In genomic region chr16:23099632-23100031, GRCm38 (mm10) we compare ENCODE assay signal across 8 mouse cellular contexts. TPM values are rescaled to one million over a fixed set of nuclear protein-coding genes. Genes with fewer than 3 reads are reported as not detected.
DNase-seq lines count a peak whose midpoint lies in the region; ATAC-seq and TF ChIP-seq lines count a peak whose summit lies in the region.
"Had no signal": no experiment of that assay in that cellular context is flagged by ENCODE, and none has a peak within 500 bp of the region (broad histone marks: within the 10 kb centered on the region; RNA-seq: fewer than 3 reads in every experiment).

No protein-coding gene starts in this region.

- ATAC-seq in lung, postnatal 0 days, result no peak
- no peak for ATAC-seq in forebrain, embryonic 15.5 days (replicated peaks)
- no peak for ATAC-seq in liver, embryonic 13.5 days (ENCODE audit: low read depth)
- ATAC-seq in stomach, postnatal 0 days (ENCODE audit: low FRiP score, low TSS enrichment), result no peak

- peaks cover 3% of the 10 kb centered on the region; the same call in 1 of the 2 replicates for H3K4me1 ChIP-seq in lung, postnatal 0 days (ENCODE audit: insufficient read depth, low read depth, low read length)
- peaks cover 8% of the 10 kb centered on the region for H3K4me1 ChIP-seq in lung, adult 2 months (ENCODE audit: control insufficient read depth, insufficient read depth, low read length)
- peaks cover 13% of the 10 kb centered on the region for H3K4me1 ChIP-seq in forebrain, embryonic 15.5 days
- H3K4me1 ChIP-seq in liver, embryonic 13.5 days (replicated peaks), result peaks cover 33% of the 10 kb centered on the region
- H3K4me1 ChIP-seq in stomach, postnatal 0 days (replicated peaks; ENCODE audit: control insufficient read depth, insufficient read depth), result peaks cover 5% of the 10 kb centered on the region; the same call in 1 of the 2 replicates

- H3K9me3 ChIP-seq in lung, postnatal 0 days (ENCODE audit: low read length), result no peaks in the 10 kb centered on the region
- no peaks in the 10 kb centered on the region for H3K9me3 ChIP-seq in forebrain, embryonic 15.5 days
- no peaks in the 10 kb centered on the region for H3K9me3 ChIP-seq in liver, embryonic 13.5 days (replicated peaks)
- no peaks in the 10 kb centered on the region for H3K9me3 ChIP-seq in stomach, postnatal 0 days (ENCODE audit: control insufficient read depth, low read length)

- WGBS in lung, postnatal 0 days, result 20% methylated on average over 12 of the region's 12 CpGs
- 35% methylated on average over 12 of the region's 12 CpGs for WGBS in lung, adult 2 months
- 6% methylated on average over 12 of the region's 12 CpGs for WGBS in forebrain, embryonic 15.5 days
- WGBS in liver, embryonic 13.5 days (ENCODE audit: insufficient replicate concordance), result 31% methylated on average over 12 of the region's 12 CpGs
- 17% methylated on average over 12 of the region's 12 CpGs for WGBS in stomach, postnatal 0 days

- no peak for TF ChIP-seq CTCF in lung, postnatal 0 days (IDR thresholded peaks at IDR 0.05)
- no peak for TF ChIP-seq CTCF in lung, adult 2 months (IDR thresholded peaks at IDR 0.05; ENCODE audit: insufficient read depth, low read length)
- TF ChIP-seq CTCF in stomach, postnatal 0 days (IDR thresholded peaks at IDR 0.05; ENCODE audit: low read depth), result no peak

- peak overlapping the region; percentile 27 for H3K4me3 ChIP-seq in lung, postnatal 0 days (ENCODE audit: low read depth, low read length)
- no peak overlapping the region for H3K4me3 ChIP-seq in lung, adult 2 months (replicated peaks; ENCODE audit: extremely low read depth, low read depth, low read length)
- peak overlapping the region; percentile 26 for H3K4me3 ChIP-seq in forebrain, embryonic 15.5 days
- peak overlapping the region; percentile 36 for H3K4me3 ChIP-seq in liver, embryonic 13.5 days (replicated peaks)
- peak overlapping the region; percentile 31 for H3K4me3 ChIP-seq in stomach, postnatal 0 days (ENCODE audit: low read depth, low read length)

- no peak overlapping the region for H3K9ac ChIP-seq in lung, postnatal 0 days (replicated peaks; ENCODE audit: low read depth)
- H3K9ac ChIP-seq in forebrain, embryonic 15.5 days (replicated peaks), result peak overlapping the region; percentile 44
- H3K9ac ChIP-seq in liver, embryonic 13.5 days, result no peak overlapping the region
- no peak overlapping the region; the same call in 1 of the 2 replicates for H3K9ac ChIP-seq in stomach, postnatal 0 days (ENCODE audit: low read length)

- H3K27ac ChIP-seq in lung, postnatal 0 days (ENCODE audit: low read length), result no peak overlapping the region
- H3K27ac ChIP-seq in forebrain, embryonic 15.5 days (replicated peaks), result no peak overlapping the region
- no peak overlapping the region for H3K27ac ChIP-seq in liver, embryonic 13.5 days
- no peak overlapping the region for H3K27ac ChIP-seq in stomach, postnatal 0 days (replicated peaks)

- H3K27me3 ChIP-seq in lung, postnatal 0 days (replicated peaks; ENCODE audit: insufficient read depth, low read length), result no peaks in the 10 kb centered on the region
- 0 out of 2 replicates have a peak, but pooled peaks cover 3% of the 10 kb centered on the region for H3K27me3 ChIP-seq in forebrain, embryonic 15.5 days
- peaks cover 10% of the 10 kb centered on the region; the same call in 1 of the 2 replicates for H3K27me3 ChIP-seq in liver, embryonic 13.5 days
- H3K27me3 ChIP-seq in stomach, postnatal 0 days (ENCODE audit: control insufficient read depth, insufficient read depth, low read length), result no peaks in the 10 kb centered on the region

- DNase-seq in lung, postnatal 0 days (ENCODE audit: low spot score), result no peak
- DNase-seq in lung, adult 2 months, result no peak
- DNase-seq in liver, embryonic 13.5 days, result no peak
- DNase-seq in stomach, postnatal 0 days (ENCODE audit: low spot score), result no peak
- DNase-seq in gastrocnemius, postnatal 14 days, result no peak
- DNase-seq in layer of hippocampus, postnatal 36 days, result no peak
- DNase-seq: thymus, postnatal 36 days had no signal

- intact Hi-C loops in gastrocnemius, postnatal 14 days (cut with DNase I; ENCODE audit: low total_unique reads), result no loop called here

- no peak for TF ChIP-seq EP300 in lung, postnatal 0 days (IDR thresholded peaks at IDR 0.05)
- no peak for TF ChIP-seq EP300 in stomach, postnatal 0 days (optimal IDR thresholded peaks at IDR 0.05)

- no peaks in the 10 kb centered on the region for H3K36me3 ChIP-seq in lung, postnatal 0 days (ENCODE audit: insufficient read depth, low read length)
- H3K36me3 ChIP-seq in forebrain, embryonic 15.5 days, result no peaks in the 10 kb centered on the region
- no peaks in the 10 kb centered on the region for H3K36me3 ChIP-seq in liver, embryonic 13.5 days
- no peaks in the 10 kb centered on the region for H3K36me3 ChIP-seq in stomach, postnatal 0 days (ENCODE audit: control insufficient read depth, insufficient read depth, low read length)

- no peak for TF ChIP-seq POLR2A in lung, adult 2 months (IDR thresholded peaks at IDR 0.05; ENCODE audit: borderline replicate concordance, extremely low read depth, low read depth, low read length)

- H3K4me2 ChIP-seq in lung, postnatal 0 days (replicated peaks; ENCODE audit: low read depth, low read length), result peak overlapping the region; percentile 52
- H3K4me2 ChIP-seq in forebrain, embryonic 15.5 days (replicated peaks), result peak overlapping the region; percentile 43
- peak overlapping the region; percentile 59 for H3K4me2 ChIP-seq in liver, embryonic 13.5 days
- peak overlapping the region; percentile 63 for H3K4me2 ChIP-seq in stomach, postnatal 0 days (replicated peaks; ENCODE audit: low read depth)

RNA-seq across cellular contexts. Expression of gene Eif4a2, which starts 7.6 kb away (rescaled TPM):
- polyA plus RNA-seq in lung, postnatal 0 days (2015; fragmentation: Nextera tagmentation; extraction: Ambion mirVana), result 144 and 177 TPM in 2 replicates
- 71.3 and 141 TPM in 2 replicates for polyA plus RNA-seq in lung, adult 2 months (2012; rRNA removed)
- 338 and 359 TPM in 2 replicates for polyA plus RNA-seq in forebrain, embryonic 15.5 days (2015; fragmentation: Nextera tagmentation; extraction: Ambion mirVana)
- 75.2 and 94.5 TPM in 2 replicates for polyA plus RNA-seq in liver, embryonic 13.5 days (2015; fragmentation: Nextera tagmentation; extraction: Ambion mirVana)
- polyA plus RNA-seq in stomach, postnatal 0 days (2015; fragmentation: Nextera tagmentation; extraction: Ambion mirVana), result 99.0 and 107 TPM in 2 replicates
- 100 to 1,000 TPM; 294 to 336 TPM for total RNA-seq in gastrocnemius, postnatal 14 days (2021)
- total RNA-seq in layer of hippocampus, postnatal 36 days (2021), result 100 to 1,000 TPM; 900 to 999 TPM

RNA-seq across cellular contexts. Expression of gene Rfc4, which starts 27.9 kb away (rescaled TPM):
- 19.0 and 21.4 TPM in 2 replicates for polyA plus RNA-seq in lung, postnatal 0 days (2015; fragmentation: Nextera tagmentation; extraction: Ambion mirVana)
- 0.15 and 0.57 TPM in 2 replicates for polyA plus RNA-seq in lung, adult 2 months (2012; rRNA removed)
- polyA plus RNA-seq in forebrain, embryonic 15.5 days (2015; fragmentation: Nextera tagmentation; extraction: Ambion mirVana), result 71.7 and 87.2 TPM in 2 replicates
- 199 and 218 TPM in 2 replicates for polyA plus RNA-seq in liver, embryonic 13.5 days (2015; fragmentation: Nextera tagmentation; extraction: Ambion mirVana)
- 35.9 and 38.0 TPM in 2 replicates for polyA plus RNA-seq in stomach, postnatal 0 days (2015; fragmentation: Nextera tagmentation; extraction: Ambion mirVana)
- 1 to 10 TPM; 6.1 to 6.5 TPM for total RNA-seq in gastrocnemius, postnatal 14 days (2021)
- 1 to 10 TPM; 3.3 to 4.2 TPM for total RNA-seq in layer of hippocampus, postnatal 36 days (2021)

RNA-seq across cellular contexts. Expression of gene Kng1, which starts 42.0 kb away (rescaled TPM):
- polyA plus RNA-seq in lung, postnatal 0 days (2015; fragmentation: Nextera tagmentation; extraction: Ambion mirVana), result 0.47 and 0.74 TPM in 2 replicates
- 0.12 and 0.14 TPM in 2 replicates for polyA plus RNA-seq in lung, adult 2 months (2012; rRNA removed)
- polyA plus RNA-seq in forebrain, embryonic 15.5 days (2015; fragmentation: Nextera tagmentation; extraction: Ambion mirVana), result 0.80 TPM in 1 of 2 replicates, not detected in the other
- 274 and 287 TPM in 2 replicates for polyA plus RNA-seq in liver, embryonic 13.5 days (2015; fragmentation: Nextera tagmentation; extraction: Ambion mirVana)
- 4.3 and 10.5 TPM in 2 replicates for polyA plus RNA-seq in stomach, postnatal 0 days (2015; fragmentation: Nextera tagmentation; extraction: Ambion mirVana)
- total RNA-seq in gastrocnemius, postnatal 14 days (2021), result not detected
- not detected for total RNA-seq in layer of hippocampus, postnatal 36 days (2021)

RNA-seq across cellular contexts. Expression of gene Adipoq, which starts 46.7 kb away (rescaled TPM):
- not detected in 2 replicates for polyA plus RNA-seq in lung, postnatal 0 days (2015; fragmentation: Nextera tagmentation; extraction: Ambion mirVana)
- 19.3 and 57.0 TPM in 2 replicates for polyA plus RNA-seq in lung, adult 2 months (2012; rRNA removed)
- polyA plus RNA-seq in forebrain, embryonic 15.5 days (2015; fragmentation: Nextera tagmentation; extraction: Ambion mirVana), result not detected in 2 replicates
- not detected in 2 replicates for polyA plus RNA-seq in liver, embryonic 13.5 days (2015; fragmentation: Nextera tagmentation; extraction: Ambion mirVana)
- polyA plus RNA-seq in stomach, postnatal 0 days (2015; fragmentation: Nextera tagmentation; extraction: Ambion mirVana), result not detected in 2 replicates
- total RNA-seq in gastrocnemius, postnatal 14 days (2021), result 1 to 10 TPM in 1 of 2 experiments, under 1 TPM in 1; 0.93 to 3.9 TPM
- total RNA-seq in layer of hippocampus, postnatal 36 days (2021), result not detected

Comparison
In these comparisons a context has a peak if more than half of its experiments do, and no peak if none do; other contexts are left out.
1. RNA of gene Rfc4, which starts 27.9 kb away (polyA plus RNA-seq): 199 to 218 TPM in liver, embryonic 13.5 days, 71.7 to 87.2 TPM in forebrain, embryonic 15.5 days, 35.9 to 38.0 TPM in stomach, postnatal 0 days and 19.0 to 21.4 TPM in lung, postnatal 0 days; 0.15 to 0.57 TPM in lung, adult 2 months; every median in the first group is over 10 times any median in the second.
2. RNA of gene Kng1, which starts 42.0 kb away (polyA plus RNA-seq): 274 to 287 TPM in liver, embryonic 13.5 days; 4.3 to 10.5 TPM in stomach, postnatal 0 days, 0.47 to 0.74 TPM in lung, postnatal 0 days, 0.12 to 0.14 TPM in lung, adult 2 months and 0.80 TPM in forebrain, embryonic 15.5 days; every median in the first group is over 10 times any median in the second.
3. Peak in every context shown above with its lines, with median percentiles within 50 percentile points of each other: H3K4me2 ChIP-seq.